Mouse (Mus musculus): Measurements from ENCODE around the gene Zfp750.

The Zfp750 gene

GRCm38 (mm10) chr11:121475699-121476415 lies 43.3 kb downstream of the Zfp750 start:
- peak; percentile 65; the same call in 1 of the 2 replicates for ATAC-seq (ENCODE audit: low TSS enrichment)

- no peak for ATAC-seq (ENCODE audit: low TSS enrichment)
These were observed 44.3 kb downstream of the Zfp750 start for GRCm38 (mm10) chr11:121474831-121475230.

GRCm38 (mm10) chr11:121467408-121467807 lies 51.7 kb downstream of the Zfp750 start:
- ATAC-seq (ENCODE audit: low TSS enrichment): no peak

Measured in frontal cortex, adult (tissue).